Mouse (Mus musculus): ENCODE measurements around the gene Crp.

GRCm38 (mm10) chr1:172759525-172759924 lies 61.7 kb downstream of the Crp start:
- TF ChIP-seq CTCF (IDR thresholded peaks at IDR 0.05; ENCODE audit: control insufficient read depth, insufficient read depth, insufficient read length): no peak
- no peak for TF ChIP-seq MYOG (IDR thresholded peaks at IDR 0.05; ENCODE audit: control insufficient read depth, extremely low read depth, insufficient read length)
- TF ChIP-seq FOSL1 (IDR thresholded peaks at IDR 0.05; ENCODE audit: insufficient read depth, low read length, poor library complexity, severe bottlenecking): no peak
